Mouse (Mus musculus) C2C12 (cell line): Measurements from ENCODE around the gene Fosl2. TPM values are rescaled to one million over a fixed set of nuclear protein-coding genes. Genes with fewer than 3 reads are reported as not detected.

ENCODE experiments used
- H3K27me3 ChIP-seq: one replicate; pipeline ENCODE4 v1.6.1; 2011; ENCODE audit not compliant: control insufficient read depth, insufficient read depth, insufficient read length
- H3K36me3 ChIP-seq: one replicate; pipeline ENCODE4 v1.6.1; 2011; ENCODE audit not compliant: control insufficient read depth, insufficient read depth
- H3K4me3 ChIP-seq: one replicate; pipeline ENCODE4 v1.5.1; 2011; ENCODE audit warnings: mild to moderate bottlenecking, control low read depth; ENCODE audit not compliant: poor library complexity, insufficient read depth, severe bottlenecking
- H3K79me2 ChIP-seq: one replicate; pipeline ENCODE4 v1.6.1; 2011; ENCODE audit not compliant: control insufficient read depth, insufficient read depth
- H3K79me3 ChIP-seq: one replicate; pipeline ENCODE4 v1.6.1; 2011; ENCODE audit warnings: low read depth, control low read depth
- H3ac ChIP-seq: one replicate; pipeline ENCODE3; 2011; ENCODE audit warnings: low read depth; ENCODE audit not compliant: control insufficient read depth, insufficient read length
- CEBPB ChIP-seq: IDR thresholded peaks from one replicate; pipeline ENCODE4 v1.6.1; 2011; ENCODE audit warnings: low read depth, mild to moderate bottlenecking, control low read depth, moderate library complexity
- CTCF ChIP-seq: IDR thresholded peaks from one replicate; pipeline ENCODE4 v1.5.1; 2011; ENCODE audit not compliant: control insufficient read depth, insufficient read depth, insufficient read length
- FOSL1 ChIP-seq: IDR thresholded peaks from one replicate; pipeline ENCODE4 v1.8.0; 2011; ENCODE audit warnings: mild to moderate bottlenecking, low read length; ENCODE audit not compliant: poor library complexity, insufficient read depth, severe bottlenecking
- MAX ChIP-seq: IDR thresholded peaks from one replicate; pipeline ENCODE4 v1.6.1; 2011; ENCODE audit warnings: mild to moderate bottlenecking, control low read depth
- MYOD1 ChIP-seq: IDR thresholded peaks from one replicate; pipeline ENCODE4 v1.6.1; 2011; ENCODE audit warnings: low read depth; ENCODE audit not compliant: control insufficient read depth, insufficient read length
- MYOG ChIP-seq: IDR thresholded peaks from one replicate; pipeline ENCODE4 v1.6.1; 2011; ENCODE audit not compliant: control insufficient read depth, insufficient read length; ENCODE audit errors: extremely low read depth
- USF1 ChIP-seq: IDR thresholded peaks from one replicate; pipeline ENCODE4 v1.6.1; 2011; ENCODE audit warnings: low read depth, mild to moderate bottlenecking, control low read depth, moderate library complexity
- polyA plus RNA-seq: library from polyadenylated mRNA; unstranded; fragments of >200 nt; fragmentation: generic; extraction: Trizol; gene quantifications from one replicate; pipeline ENCODE4 v1.2.1, GENCODE M21; 2012; ENCODE audit warnings: missing spikeins

Fosl2 gene
- polyA plus RNA-seq, 1 experiment: 15.3 TPM

- Histone ChIP-seq H3K79me2 (no peaks in the 10 kb centered on the region), H3K79me3 (no peaks in the 10 kb centered on the region), H3K4me3 (no peak overlapping the region), H3ac (no peak overlapping the region), H3K27me3 (no peaks in the 10 kb centered on the region), H3K36me3 (no peaks in the 10 kb centered on the region)
- no peak for TF ChIP-seq MYOG
- no peak for TF ChIP-seq MYOD1
- TF ChIP-seq CEBPB: no peak
- TF ChIP-seq FOSL1: no peak
- no peak for TF ChIP-seq USF1
- no peak for TF ChIP-seq MAX
- no peak for TF ChIP-seq CTCF
Measured at GRCm38 (mm10) chr5:32124957-32125356, 10.6 kb upstream of the Fosl2 start.

GRCm38 (mm10) chr5:32127226-32127625 is 8.4 kb upstream of the Fosl2 start:
- H3K79me3 ChIP-seq: no peaks in the 10 kb centered on the region
- no peaks in the 10 kb centered on the region for H3K27me3 ChIP-seq
- TF ChIP-seq CTCF (no peak), FOSL1 (no peak), USF1 (no peak), MYOD1 (no peak), MAX (no peak), MYOG (no peak), CEBPB (no peak)
- H3K4me3 ChIP-seq: no peak overlapping the region
- H3K79me2 ChIP-seq: no peaks in the 10 kb centered on the region
- no peak overlapping the region for H3ac ChIP-seq
- H3K36me3 ChIP-seq: no peaks in the 10 kb centered on the region

GRCm38 (mm10) chr5:32127927-32128326 is 7.7 kb upstream of the Fosl2 start:
- TF ChIP-seq CTCF: no peak
- TF ChIP-seq FOSL1: no peak
- no peak for TF ChIP-seq USF1
- TF ChIP-seq MYOG: no peak
- no peak for TF ChIP-seq MYOD1
- TF ChIP-seq MAX: no peak
- no peak for TF ChIP-seq CEBPB
- Histone ChIP-seq H3ac (no peak overlapping the region), H3K79me2 (no peaks in the 10 kb centered on the region), H3K4me3 (no peak overlapping the region), H3K27me3 (no peaks in the 10 kb centered on the region), H3K79me3 (no peaks in the 10 kb centered on the region), H3K36me3 (no peaks in the 10 kb centered on the region)

GRCm38 (mm10) chr5:32132971-32133501 is 2.6 kb upstream of the Fosl2 start:
- TF ChIP-seq FOSL1: no peak
- TF ChIP-seq CEBPB: no peak
- TF ChIP-seq MYOG: no peak
- no peak for TF ChIP-seq USF1
- no peak for TF ChIP-seq CTCF
- TF ChIP-seq MAX: no peak
- no peak for TF ChIP-seq MYOD1
- peak overlapping the region; percentile 36 for H3K4me3 ChIP-seq
- peaks cover 20% of the 10 kb centered on the region for H3K79me2 ChIP-seq
- peaks cover 18% of the 10 kb centered on the region for H3K79me3 ChIP-seq
- no peaks in the 10 kb centered on the region for H3K27me3 ChIP-seq
- peak overlapping the region; percentile 70 for H3ac ChIP-seq
- no peaks in the 10 kb centered on the region for H3K36me3 ChIP-seq

- peaks cover 25% of the 10 kb centered on the region for H3K79me2 ChIP-seq
- H3K4me3 ChIP-seq: peak overlapping the region; percentile 36
- peak overlapping the region; percentile 70 for H3ac ChIP-seq
- H3K36me3 ChIP-seq: peaks cover 3% of the 10 kb centered on the region
- H3K79me3 ChIP-seq: peaks cover 23% of the 10 kb centered on the region
- no peak for TF ChIP-seq MYOG
- TF ChIP-seq CEBPB: no peak
- peak; percentile 72 for TF ChIP-seq MAX
- TF ChIP-seq FOSL1: no peak
- TF ChIP-seq MYOD1: peak; percentile 29
- no peak for TF ChIP-seq USF1
- no peak for TF ChIP-seq CTCF
- H3K27me3 ChIP-seq: no peaks in the 10 kb centered on the region
Measured at GRCm38 (mm10) chr5:32133549-32134004, 2.0 kb upstream of the Fosl2 start.
